Mouse (Mus musculus) intestine, postnatal 0 days (tissue): ENCODE results near the gene Myog. TPM values are rescaled to one million over a fixed set of nuclear protein-coding genes. Genes with fewer than 3 reads are reported as not detected.

Experiments
- ATAC-seq: fragments of 200-750 bp; cut with Nextera tagmentation; 2 replicates; pipeline ENCODE4 v1.8.0; 2017; ENCODE audit warnings: mild to moderate bottlenecking, moderate TSS enrichment, moderate library complexity
- H3K27ac ChIP-seq: fragments of 300-500 bp; sonication (generic); 2 replicates; pipeline ENCODE4 v1.5.1; 2014; ENCODE audit warnings: mild to moderate bottlenecking, low read depth, low read length, moderate library complexity
- H3K27me3 ChIP-seq: fragments of 300-500 bp; sonication (generic); replicated peaks from 2 replicates; pipeline ENCODE4 v1.6.1; 2014; ENCODE audit warnings: low read length, mixed read lengths; ENCODE audit not compliant: control insufficient read depth, insufficient read depth
- H3K36me3 ChIP-seq: fragments of 300-500 bp; sonication (generic); 2 replicates; pipeline ENCODE4 v1.6.1; 2014; ENCODE audit warnings: mild to moderate bottlenecking, moderate library complexity; ENCODE audit not compliant: control insufficient read depth, insufficient read depth
- H3K4me1 ChIP-seq: fragments of 300-500 bp; sonication (generic); replicated peaks from 2 replicates; pipeline ENCODE4 v1.6.1; 2014; ENCODE audit warnings: antibody characterized with exemption, low read length, mixed read lengths; ENCODE audit not compliant: control insufficient read depth, insufficient read depth
- H3K4me2 ChIP-seq: fragments of 300-500 bp; sonication (generic); replicated peaks from 2 replicates; pipeline ENCODE4 v1.6.1; 2014; ENCODE audit warnings: low read depth, mild to moderate bottlenecking, moderate library complexity
- H3K4me3 ChIP-seq: fragments of 300-500 bp; sonication (generic); 2 replicates; pipeline ENCODE4 v1.5.1; 2014; ENCODE audit warnings: low read depth, low read length
- H3K9ac ChIP-seq: fragments of 300-500 bp; sonication (generic); 2 replicates; pipeline ENCODE4 v1.6.1; 2014; ENCODE audit warnings: mild to moderate bottlenecking, low read depth, low read length
- H3K9me3 ChIP-seq: fragments of 300-500 bp; sonication (generic); 2 replicates; pipeline ENCODE4 v1.6.1; 2016; ENCODE audit warnings: mixed run types; ENCODE audit not compliant: control insufficient read depth
- CTCF ChIP-seq: sonication (generic); IDR thresholded peaks from 2 replicates; pipeline ENCODE4 v1.5.1; 2016; ENCODE audit warnings: low read depth, mild to moderate bottlenecking, control low read depth, antibody characterized with exemption, moderate library complexity
- WGBS: fragments of 180-500 bp; shearing (Covaris S2); extraction: QIAGEN DNeasy Blood & Tissue Kit; methylation state at CpG from one replicate; pipeline ENCODE4 v1.1.7; 2014; 5-methylcytosine and 5-hydroxymethylcytosine counted together
- polyA plus RNA-seq: library from polyadenylated mRNA; unstranded; fragments of >200 nt; fragmentation: Nextera tagmentation; extraction: Ambion mirVana; gene quantifications from 2 replicates; pipeline ENCODE4 v1.2.1, GENCODE M21; 2015

The Myog gene
- polyA plus RNA-seq, 1 experiment from 2014 or later = 0.08 TPM

DNA sequence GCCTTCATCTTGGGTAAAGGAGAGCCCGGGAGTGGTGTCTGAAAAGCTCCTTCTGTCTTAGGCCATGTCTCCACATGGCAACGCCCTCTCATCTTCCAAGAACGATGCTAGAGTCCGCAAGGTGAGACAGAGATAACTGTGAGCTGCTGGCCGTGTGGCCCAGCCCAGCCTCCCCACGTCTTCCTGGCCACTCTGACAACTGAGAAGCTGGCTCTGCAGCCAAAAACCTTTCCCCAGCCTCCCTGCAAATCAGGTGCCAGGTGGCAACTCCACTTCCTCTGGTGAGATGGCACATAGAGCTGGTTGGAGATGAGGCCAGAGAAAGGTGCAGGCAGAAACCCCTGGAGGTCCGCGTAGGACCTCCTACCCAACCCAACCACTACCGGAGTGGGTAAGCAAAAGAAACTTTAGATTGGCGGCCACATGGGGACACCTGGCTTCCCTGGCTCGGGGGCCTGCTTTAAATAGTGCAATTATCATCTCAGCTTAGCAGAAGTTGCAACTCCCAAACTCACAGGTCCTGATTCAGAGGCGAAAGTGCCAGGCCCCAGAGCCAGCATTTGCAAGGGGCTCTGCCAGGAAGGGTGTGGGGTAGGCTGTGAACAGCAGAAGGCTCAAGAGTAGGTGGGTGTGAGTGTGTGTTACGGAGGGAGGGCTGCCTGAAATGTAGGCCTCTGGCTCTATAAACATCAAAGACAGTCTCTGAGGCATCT is 45.6 kb downstream of the Myog start:
- Histone ChIP-seq H3K9me3 (no peaks in the 10 kb centered on the region), H3K36me3 (no peaks in the 10 kb centered on the region), H3K4me3 (no peak overlapping the region), H3K9ac (no peak overlapping the region), H3K4me2 (no peak overlapping the region), H3K27me3 (no peaks in the 10 kb centered on the region), H3K27ac (no peak overlapping the region), H3K4me1 (no peaks in the 10 kb centered on the region)
- 74% methylated on average over 13 of the region's 13 CpGs for WGBS
- ATAC-seq = no peak
- no peak for TF ChIP-seq CTCF

GRCm38 (mm10) chr1:134335924-134336810 is 46.4 kb downstream of the Myog start:
- Histone ChIP-seq H3K9me3 (no peaks in the 10 kb centered on the region), H3K27ac (no peak overlapping the region), H3K9ac (no peak overlapping the region), H3K36me3 (no peaks in the 10 kb centered on the region), H3K4me3 (no peak overlapping the region), H3K4me2 (no peak overlapping the region), H3K4me1 (no peaks in the 10 kb centered on the region), H3K27me3 (no peaks in the 10 kb centered on the region)
- TF ChIP-seq CTCF = no peak
- ATAC-seq = no peak
- 81% methylated on average over 12 of the region's 12 CpGs for WGBS

DNA sequence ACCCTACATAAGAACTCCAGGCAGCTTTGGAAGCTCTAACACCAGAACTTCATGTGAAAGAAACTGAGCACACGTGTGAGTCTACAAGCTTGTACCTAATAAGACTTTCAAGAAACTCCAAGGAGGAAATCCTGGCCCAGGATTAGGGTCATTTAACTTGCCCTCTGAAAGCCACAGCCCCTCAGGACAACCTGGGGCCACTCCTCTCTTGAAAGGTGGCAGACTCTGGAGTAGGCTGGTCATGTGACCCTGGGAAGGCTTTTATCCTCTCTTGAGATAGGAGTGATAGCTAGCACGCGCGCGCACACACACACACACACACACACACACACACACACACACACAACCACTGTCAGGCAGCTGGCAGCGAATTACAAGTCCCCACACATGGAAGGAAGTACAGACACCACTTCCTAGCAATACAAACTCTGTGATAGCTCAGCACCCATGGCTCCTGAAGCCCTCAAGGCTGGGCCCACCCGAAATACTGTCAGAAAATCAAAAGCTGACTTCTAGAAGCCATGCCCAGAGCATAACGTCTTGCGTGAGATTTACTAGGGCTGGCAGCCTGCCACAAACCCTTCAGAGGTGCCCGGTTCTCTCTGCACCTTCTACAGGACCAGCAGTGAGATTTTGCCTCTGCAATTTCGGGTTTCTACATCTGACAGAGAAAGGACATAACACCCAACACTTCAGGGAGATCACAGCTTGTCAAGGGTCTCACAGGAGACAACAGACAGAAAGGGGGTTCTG is 47.3 kb downstream of the Myog start:
- TF ChIP-seq CTCF = no peak
- H3K36me3 ChIP-seq = no peaks in the 10 kb centered on the region
- no peaks in the 10 kb centered on the region for H3K9me3 ChIP-seq
- H3K27ac ChIP-seq = no peak overlapping the region
- no peak overlapping the region for H3K9ac ChIP-seq
- H3K4me2 ChIP-seq = no peak overlapping the region
- H3K27me3 ChIP-seq = no peaks in the 10 kb centered on the region
- ATAC-seq = no peak
- no peaks in the 10 kb centered on the region for H3K4me1 ChIP-seq
- no peak overlapping the region for H3K4me3 ChIP-seq
- 62% methylated on average over 11 of the region's 11 CpGs for WGBS

DNA sequence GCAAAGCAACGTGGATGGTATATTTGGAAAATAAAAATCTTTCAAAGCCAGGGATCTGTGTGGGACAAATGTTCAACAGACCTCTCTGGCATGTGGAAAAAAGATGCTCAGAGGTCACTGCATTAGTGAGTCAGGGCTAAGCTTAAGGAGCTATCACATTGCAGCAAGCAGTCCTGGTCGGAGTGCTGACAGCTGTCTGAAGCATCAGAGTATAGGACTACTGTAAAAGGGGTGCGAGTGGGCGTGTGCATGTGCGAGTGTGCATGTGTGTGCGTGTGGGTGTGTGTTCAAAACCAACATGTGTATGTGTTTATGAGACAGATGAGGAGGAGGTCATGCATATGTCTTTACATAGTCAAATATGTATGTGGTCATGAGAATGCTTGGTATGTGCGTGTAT is 49.4 kb downstream of the Myog start:
- H3K4me3 ChIP-seq = no peak overlapping the region
- 86% methylated on average over 7 of the region's 7 CpGs for WGBS
- no peak overlapping the region for H3K9ac ChIP-seq

GRCm38 (mm10) chr1:134339757-134340619 is 50.2 kb downstream of the Myog start:
- Histone ChIP-seq H3K36me3 (no peaks in the 10 kb centered on the region), H3K9me3 (no peaks in the 10 kb centered on the region), H3K4me3 (no peak overlapping the region), H3K4me1 (no peaks in the 10 kb centered on the region), H3K27me3 (peaks cover 4% of the 10 kb centered on the region; the same call in 1 of the 2 replicates), H3K27ac (no peak overlapping the region), H3K4me2 (no peak overlapping the region), H3K9ac (no peak overlapping the region)
- peak; percentile 35 for TF ChIP-seq CTCF
- ATAC-seq = no peak
- WGBS = 91% methylated on average over 18 of the region's 18 CpGs

More for the DNA sequence above, 49.4 kb downstream of the Myog start:
- no peaks in the 10 kb centered on the region for H3K4me1 ChIP-seq
- no peak overlapping the region for H3K27ac ChIP-seq
- peaks cover 1% of the 10 kb centered on the region; the same call in 1 of the 2 replicates for H3K27me3 ChIP-seq
- no peak for ATAC-seq
- TF ChIP-seq CTCF = no peak
- no peaks in the 10 kb centered on the region for H3K9me3 ChIP-seq
- H3K4me2 ChIP-seq = no peak overlapping the region
- H3K36me3 ChIP-seq = no peaks in the 10 kb centered on the region
